Mouse (Mus musculus) neural tube, embryonic 10.5 days (tissue): ENCODE data around the gene Arl4d.
"Not testable (repeated sequence)": the region's sequence is repeated elsewhere in the genome, so short reads cannot be mapped to it uniquely, and the experiment has no call there.

Experiments
- DNase-seq: peaks from one replicate; pipeline ENCODE4 v3.0.0-alpha.2; 2017; ENCODE audit warnings: low spot score; ENCODE audit errors: extremely low spot score

The Arl4d gene

GRCm38 (mm10) chr11:101664825-101665635, at the start of gene Arl4d:
Gene Arl4d, plus strand, starts transcription at chr11:101665541.
- peak; percentile 94 for DNase-seq

- no peak for DNase-seq
Observed at GRCm38 (mm10) chr11:101616104-101616503, 49.2 kb upstream of the Arl4d start.

GRCm38 (mm10) chr11:101616948-101617767, 48.2 kb upstream of the Arl4d start:
- DNase-seq, result peak; percentile 22

- peak; percentile 78 for DNase-seq
Observed at GRCm38 (mm10) chr11:101617849-101618248, 47.5 kb upstream of the Arl4d start.

GRCm38 (mm10) chr11:101618596-101618995, 46.7 kb upstream of the Arl4d start:
- no peak for DNase-seq

GRCm38 (mm10) chr11:101620022-101620655, 45.2 kb upstream of the Arl4d start:
- DNase-seq, result not testable (repeated sequence)

- DNase-seq, result no peak
Observed at GRCm38 (mm10) chr11:101626649-101626994, 38.7 kb upstream of the Arl4d start.

GRCm38 (mm10) chr11:101626995-101627856, 38.1 kb upstream of the Arl4d start, which contains the start of gene Rdm1:
Gene Rdm1, plus strand, starts transcription at chr11:101627195.
- DNase-seq, result peak; percentile 87

GRCm38 (mm10) chr11:101627857-101628559, 37.3 kb upstream of the Arl4d start:
- peak; percentile 94 for DNase-seq

- DNase-seq, result not testable (repeated sequence)
Observed at GRCm38 (mm10) chr11:101628733-101629417, 36.5 kb upstream of the Arl4d start.

- no peak for DNase-seq
Observed at GRCm38 (mm10) chr11:101635660-101636059, 29.7 kb upstream of the Arl4d start.

GRCm38 (mm10) chr11:101639761-101640160, 25.6 kb upstream of the Arl4d start:
- no peak for DNase-seq

GRCm38 (mm10) chr11:101640857-101641709, 24.3 kb upstream of the Arl4d start:
- peak; percentile 78 for DNase-seq

- DNase-seq, result peak; percentile 67
Observed at GRCm38 (mm10) chr11:101641710-101642642, 23.4 kb upstream of the Arl4d start.

GRCm38 (mm10) chr11:101642931-101643330, 22.4 kb upstream of the Arl4d start:
- no peak for DNase-seq

GRCm38 (mm10) chr11:101644591-101644990, 20.8 kb upstream of the Arl4d start:
- no peak for DNase-seq

- DNase-seq, result not testable (repeated sequence)
Observed at GRCm38 (mm10) chr11:101645043-101645410, 20.3 kb upstream of the Arl4d start.
